Mouse (Mus musculus): ENCODE measurements at regions not wholly inside any gene's neighbourhood (a gene's known extent, or its start where the extent isn't known, plus 50 kb on each side); places are given as distances from the start of the nearest gene placed in this dataset.

DNA sequence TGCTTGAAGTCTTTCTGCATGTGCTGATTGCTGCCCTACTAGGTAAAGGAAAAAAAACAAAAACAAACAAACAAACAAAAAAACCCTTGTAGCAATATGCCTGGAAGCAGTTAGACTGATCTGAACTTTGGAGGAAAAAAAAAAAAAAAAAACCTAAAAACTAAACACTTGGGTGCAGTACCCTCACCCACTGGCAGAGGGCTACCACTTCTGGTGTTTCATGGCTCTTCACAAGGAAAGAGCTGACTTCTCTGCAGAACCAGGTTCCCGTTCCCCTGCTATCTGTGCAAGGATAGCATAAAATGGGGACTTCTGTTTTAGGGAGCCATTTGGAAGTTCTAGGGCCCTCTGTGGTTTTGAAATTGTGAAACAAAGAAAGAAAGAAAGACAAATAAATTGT lies 52.2 kb upstream of the Otud4 start:
- DNase-seq (ENCODE audit: low spot score): no peak

DNA sequence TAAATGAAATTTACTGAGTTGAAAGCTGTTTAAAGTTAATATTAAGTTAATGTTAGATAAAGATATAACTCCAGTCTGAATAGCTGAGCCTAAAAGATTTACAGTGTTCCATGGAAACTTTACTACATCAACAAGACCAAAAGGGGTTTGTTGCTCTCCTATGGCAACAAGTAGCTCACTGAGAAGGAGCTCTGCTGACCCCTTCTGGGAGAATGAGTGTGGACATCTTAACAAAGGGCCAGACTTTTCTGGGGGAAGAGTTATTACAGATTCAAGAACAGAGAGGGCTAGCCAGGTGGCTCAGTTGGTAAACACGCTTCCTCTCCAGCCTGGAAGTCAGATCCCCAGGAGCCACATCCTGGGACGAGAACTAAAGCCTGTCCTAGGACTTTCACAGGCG lies 54.5 kb upstream of the Otud4 start:
- DNase-seq (ENCODE audit: low spot score): peak; percentile 17

DNA sequence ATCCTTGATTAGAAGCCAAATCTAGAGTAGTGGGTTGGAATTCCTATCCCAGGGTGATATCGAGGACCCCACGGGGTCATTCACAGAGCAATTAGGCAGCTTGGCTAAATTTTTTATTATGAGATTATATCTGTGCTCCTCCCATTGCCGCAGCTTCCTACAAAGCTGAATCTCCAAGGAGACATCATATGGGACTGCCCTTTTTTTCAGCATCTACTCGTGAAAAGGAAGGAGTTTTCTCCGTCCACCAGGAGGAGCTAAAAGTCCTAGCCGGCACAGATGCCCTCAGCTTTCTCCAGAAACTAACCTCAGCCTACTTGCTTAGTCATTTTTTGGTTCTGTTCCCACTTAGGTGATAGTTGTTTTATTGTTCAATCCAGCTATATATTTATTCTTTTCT lies 56.1 kb upstream of the Otud4 start:
- DNase-seq (ENCODE audit: low spot score): no peak

DNA sequence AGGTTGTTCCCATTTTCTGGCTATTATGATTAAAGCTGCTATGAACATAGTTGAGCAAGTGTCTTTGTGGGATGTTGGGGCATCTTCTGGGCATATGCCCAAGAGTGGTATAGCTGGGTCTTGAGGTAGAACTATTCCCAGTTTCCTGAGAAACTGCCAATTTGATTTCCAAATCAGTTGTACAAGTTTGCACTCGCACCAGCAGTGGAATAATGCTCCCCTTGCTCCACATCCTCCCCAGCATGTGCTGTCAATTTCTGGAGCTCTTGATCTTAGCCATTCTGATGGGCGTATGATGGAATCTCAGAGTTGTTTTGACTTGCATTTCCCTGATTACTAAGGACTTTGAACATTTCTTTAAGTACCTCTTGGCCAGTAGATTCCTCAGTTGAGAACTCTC lies 57.2 kb upstream of the Otud4 start:
- no peak for DNase-seq (ENCODE audit: low spot score)

DNA sequence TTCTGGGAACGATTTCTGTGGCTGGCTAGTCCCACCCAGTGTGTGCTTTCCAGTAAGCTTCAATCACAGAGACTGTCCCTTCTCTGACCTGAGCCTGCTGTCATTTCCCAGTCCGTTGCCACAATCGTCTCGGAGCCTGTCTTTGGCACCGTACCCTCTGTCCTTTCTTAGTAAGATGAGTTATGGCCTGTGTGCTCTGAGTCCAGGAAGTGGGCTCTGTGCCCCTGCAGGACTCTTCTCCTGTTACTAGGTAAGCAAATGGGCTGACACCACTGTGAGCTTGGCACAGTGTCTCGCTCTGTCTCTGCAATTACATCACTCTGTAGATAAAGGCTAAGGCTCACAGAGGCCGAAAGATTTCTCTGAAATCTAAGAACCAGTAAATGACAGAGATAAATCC lies 63.3 kb upstream of the Otud4 start:
- no peak for DNase-seq (ENCODE audit: low spot score)

DNA sequence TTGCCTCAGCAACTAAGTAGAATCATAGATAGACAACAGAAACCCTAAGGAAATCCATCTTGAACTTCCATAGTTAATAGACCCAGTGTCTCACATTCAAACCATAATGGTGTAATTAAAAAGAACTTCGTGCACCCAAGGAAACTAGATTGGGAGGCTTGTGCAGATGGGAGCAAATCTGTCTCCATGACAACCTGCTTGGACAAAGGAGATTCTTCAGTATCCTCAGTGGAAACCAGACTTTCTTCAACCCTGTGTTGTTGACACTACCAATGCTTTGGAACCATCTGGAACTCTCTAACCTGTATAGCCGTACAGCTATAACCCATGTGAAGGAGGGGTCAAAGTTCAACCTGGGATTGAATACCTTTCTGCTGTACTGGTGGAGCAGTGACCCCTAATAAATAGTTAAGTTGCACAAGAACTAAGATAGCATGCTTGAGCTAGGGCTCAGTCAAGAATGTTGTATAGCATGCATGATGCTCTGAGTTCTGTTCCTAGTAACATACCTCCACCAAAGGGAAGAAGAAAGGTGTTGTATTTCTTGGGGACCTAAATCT lies 64.2 kb upstream of the Otud4 start:
- DNase-seq (ENCODE audit: low spot score): no peak

DNA sequence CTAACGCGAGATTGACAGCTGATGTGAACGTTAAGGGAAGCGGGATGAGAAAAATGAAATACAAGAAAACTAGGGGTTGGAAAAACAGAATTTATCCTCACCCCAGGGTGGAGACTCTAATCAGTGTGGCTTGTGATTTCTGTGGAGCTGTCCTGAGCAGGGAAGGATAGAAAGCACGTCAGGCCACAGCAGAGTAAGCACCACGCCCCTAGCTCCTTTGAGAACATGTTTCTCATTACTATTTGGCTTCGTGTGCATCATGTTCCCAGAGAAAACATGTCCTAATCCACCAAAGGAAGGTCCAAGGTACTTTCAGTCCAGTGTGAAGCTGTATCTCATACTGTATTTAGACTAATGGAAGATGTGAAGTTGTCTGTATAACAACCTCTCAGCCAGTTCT lies 65.9 kb upstream of the Otud4 start:
- DNase-seq (ENCODE audit: low spot score): no peak

DNA sequence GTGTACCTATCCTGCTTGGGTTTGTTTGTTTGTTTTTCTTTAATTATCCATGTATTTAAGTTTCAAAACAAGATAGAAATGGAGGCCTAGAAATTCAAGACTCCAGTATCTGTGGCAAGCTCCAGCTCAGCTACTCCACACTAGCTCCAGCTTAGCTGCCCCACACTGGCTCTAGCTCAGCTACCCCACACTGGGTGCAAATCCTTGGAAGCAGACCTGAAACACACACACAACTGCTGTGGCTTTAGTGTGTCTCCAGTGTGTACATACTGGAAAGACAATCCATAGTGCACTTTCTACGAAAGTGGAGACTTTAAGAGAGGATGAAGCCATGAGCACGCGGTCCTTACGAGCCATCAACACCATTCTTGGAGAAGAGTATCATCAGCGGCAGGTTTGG lies 66.9 kb upstream of the Otud4 start:
- DNase-seq (ENCODE audit: low spot score): no peak

DNA sequence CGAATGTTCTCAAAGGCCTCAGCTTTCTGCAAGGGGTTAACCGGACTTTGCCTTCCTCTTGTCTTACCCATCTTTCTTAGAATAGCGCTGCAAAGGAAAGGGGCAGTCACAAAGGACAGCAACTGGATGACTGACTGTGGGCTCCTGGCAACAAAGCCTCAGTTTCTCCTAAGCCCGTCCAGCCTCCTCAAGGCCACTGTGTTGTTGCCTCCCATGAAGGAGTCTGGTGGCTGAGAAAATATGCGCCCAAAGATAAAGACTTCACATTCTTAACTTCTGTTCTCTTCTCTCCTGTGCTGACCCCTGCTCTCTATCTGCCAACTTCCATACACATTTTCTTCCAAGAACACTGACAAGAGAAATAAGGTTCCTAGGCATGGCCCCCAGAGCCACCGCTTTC lies 76.3 kb upstream of the Otud4 start:
- DNase-seq (ENCODE audit: low spot score): no peak

DNA sequence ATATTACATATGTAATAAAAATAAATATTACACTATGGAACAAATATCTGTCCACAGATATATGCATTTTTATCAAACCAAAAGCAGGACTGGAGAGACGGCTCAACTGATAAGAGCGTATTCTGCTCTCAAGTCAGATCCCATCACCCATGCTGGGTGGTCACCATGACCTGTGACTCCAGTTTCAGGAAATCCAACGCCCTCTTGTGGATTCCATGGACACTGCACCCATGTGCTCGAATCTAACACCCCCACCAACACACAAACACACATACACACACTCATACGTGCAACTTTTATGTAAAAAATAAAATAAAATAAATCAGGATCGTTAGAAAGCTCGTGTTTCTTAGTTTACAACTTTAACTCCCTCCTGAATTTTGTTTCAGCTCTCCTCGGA lies 76.7 kb upstream of the Otud4 start:
- DNase-seq (ENCODE audit: low spot score): no peak

DNA sequence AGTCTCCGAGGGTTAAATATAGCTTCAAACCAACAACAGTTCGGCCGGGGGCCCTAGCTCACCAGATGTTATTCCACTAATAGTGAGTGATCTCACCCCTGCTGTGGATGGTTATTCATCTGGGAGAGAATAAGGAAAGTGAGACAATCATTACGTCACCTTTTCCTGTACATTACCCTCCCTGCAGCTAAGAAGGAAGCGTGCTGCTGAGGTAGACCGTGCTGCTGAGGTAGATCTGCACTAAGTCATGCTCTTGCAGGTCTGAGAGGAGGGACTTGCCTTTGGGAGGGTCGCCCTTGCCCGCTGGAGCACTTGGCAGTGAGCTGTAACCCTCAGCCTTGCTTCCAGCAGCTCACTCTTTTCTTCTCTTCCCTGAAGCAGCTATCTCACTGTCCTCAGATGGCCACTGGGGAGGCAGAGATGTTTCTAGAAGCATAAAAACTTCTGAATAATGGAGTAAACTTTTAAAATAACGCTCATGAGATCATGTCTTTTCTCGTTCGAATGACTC lies 77.3 kb upstream of the Otud4 start:
- no peak for DNase-seq (ENCODE audit: low spot score)

DNA sequence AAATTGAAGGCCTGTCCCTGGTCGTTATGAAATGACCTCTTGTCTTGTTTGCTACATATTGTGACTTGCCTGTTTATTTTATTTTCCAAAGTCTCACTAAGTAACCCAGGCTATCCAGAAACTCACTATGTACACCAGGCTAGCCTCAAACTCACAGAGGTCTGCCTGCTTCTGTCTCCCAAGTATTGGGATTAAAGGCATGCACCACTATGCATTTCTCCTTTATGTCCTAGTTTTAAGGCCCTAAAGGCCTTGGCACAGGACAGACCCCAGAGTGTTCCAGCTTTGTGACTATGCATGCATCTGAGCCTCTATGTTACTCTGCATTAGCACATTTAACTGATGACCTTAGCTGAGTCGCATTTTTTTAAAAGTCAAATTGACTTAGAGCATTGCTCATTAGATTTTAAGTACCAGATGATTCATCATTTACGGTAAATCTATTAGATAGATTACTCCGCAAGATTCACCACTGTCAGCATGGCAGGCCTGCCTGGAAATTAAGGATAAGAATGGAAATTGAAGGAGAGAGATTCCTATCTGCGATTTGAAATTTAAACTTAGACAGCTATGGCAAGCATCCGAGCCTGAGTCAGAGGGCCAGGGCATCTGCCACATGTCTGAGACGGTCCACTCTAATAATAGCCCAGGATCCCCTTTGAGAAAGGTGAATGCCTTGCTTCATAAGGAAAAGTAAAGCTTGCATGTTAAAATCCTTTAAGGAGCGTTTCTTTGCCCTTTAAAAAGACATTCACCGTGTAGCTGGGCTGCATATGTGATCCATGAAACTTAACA lies 78.0 kb upstream of the Otud4 start:
- no peak for DNase-seq (ENCODE audit: low spot score)

DNA sequence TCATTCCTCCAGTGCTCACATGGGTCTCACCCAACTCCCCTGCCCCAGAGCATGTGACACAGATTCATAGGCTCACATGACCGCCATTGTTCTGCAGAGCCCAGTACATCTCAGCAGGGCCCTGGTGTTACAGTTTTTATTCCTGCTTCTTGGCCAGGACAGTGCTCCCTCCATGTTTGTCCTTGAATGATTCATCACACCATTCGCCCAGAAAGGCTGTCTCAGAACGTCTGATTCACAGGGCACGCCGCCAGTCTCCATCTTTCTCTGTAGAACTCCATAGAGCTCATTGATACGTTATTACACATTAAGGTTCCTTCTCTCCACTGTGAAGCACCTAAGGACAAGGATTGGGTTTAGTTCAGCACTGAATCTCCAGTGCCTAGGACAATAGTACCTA lies 79.9 kb upstream of the Otud4 start:
- DNase-seq (ENCODE audit: low spot score): peak; percentile 19

DNA sequence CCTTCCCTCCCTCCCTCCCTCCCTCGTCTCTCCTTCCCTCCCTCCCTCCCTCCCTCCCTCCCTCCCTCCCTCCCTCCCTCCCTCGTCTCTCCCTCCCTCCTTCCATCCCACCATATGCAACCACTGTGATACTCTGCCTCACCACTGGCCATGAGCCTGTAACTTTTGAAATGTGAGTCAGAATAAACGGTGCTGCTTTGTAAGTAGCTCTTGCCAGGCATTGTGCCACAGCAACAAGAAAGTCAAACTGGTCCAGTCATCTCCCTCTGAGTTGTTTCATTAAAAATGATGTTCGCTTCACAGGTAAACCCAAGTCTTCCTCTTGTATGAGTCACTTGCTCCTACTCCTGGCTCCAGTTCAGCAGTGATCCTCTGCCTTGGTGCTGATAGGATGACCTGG lies 85.1 kb upstream of the Otud4 start:
- DNase-seq (ENCODE audit: low spot score): no peak

DNA sequence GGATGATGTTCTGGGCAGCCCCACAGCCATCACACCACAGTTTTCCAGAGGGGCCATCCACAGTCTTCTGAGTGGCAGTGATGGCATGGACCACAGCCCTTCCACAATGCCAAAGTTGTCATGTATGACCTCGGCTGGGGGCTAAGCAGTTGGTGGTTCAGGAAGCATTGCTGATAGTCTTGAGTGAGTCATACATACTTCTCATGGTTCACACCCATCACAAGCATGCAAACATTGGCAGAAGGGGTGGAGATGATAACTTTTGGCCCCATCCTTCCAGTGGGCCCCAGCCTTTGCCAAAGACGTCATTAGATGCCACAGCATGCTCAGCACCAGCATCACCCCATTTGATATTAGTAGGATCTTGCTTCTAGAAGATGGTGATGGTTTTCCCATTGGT lies 89.3 kb upstream of the Otud4 start:
- no peak for DNase-seq (ENCODE audit: low spot score)

DNA sequence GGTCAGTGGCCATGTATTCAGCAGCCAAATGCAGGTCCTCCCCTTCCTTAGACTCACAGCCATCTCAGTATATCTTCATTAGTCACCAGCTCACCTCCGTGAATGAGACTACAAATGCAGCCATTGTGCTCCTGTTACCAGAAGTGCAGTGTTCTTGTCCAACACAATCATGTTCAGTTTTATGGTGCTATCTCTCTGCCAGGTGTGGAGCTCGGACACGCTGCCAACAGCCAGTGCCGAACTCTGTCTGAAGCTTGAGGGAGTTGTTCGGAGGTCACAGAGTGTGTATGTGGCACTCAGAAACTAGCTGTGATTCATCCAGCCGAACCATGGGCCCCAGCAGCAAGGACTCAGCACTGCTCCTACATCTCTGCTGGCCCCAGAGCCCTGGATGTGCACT lies 91.3 kb upstream of the Otud4 start:
- no peak for DNase-seq (ENCODE audit: low spot score)

DNA sequence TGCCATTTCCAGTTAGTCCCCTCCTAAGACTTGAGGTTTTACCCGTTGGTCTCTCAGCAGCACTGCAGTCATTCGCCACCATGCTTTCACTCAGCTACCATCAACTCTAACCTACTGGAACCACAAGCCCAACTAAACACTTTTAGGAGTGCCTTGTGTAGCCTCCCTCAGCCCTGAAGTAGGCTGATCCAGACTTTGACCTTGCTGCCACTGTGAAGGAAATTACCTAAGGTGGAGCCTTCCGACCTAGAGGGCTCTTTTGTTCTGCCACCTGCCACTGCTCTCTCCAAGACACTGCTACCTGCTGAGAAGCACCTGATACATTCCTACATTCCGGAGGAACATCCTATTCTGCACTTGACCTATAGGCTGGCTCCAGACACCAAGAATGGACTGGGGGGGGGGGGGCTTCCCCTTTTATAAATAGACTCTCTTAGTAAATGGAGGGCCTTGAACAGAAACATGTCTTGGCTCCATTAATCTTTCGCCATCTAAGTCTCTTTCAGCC lies 93.5 kb upstream of the Otud4 start:
- DNase-seq (ENCODE audit: low spot score): no peak

DNA sequence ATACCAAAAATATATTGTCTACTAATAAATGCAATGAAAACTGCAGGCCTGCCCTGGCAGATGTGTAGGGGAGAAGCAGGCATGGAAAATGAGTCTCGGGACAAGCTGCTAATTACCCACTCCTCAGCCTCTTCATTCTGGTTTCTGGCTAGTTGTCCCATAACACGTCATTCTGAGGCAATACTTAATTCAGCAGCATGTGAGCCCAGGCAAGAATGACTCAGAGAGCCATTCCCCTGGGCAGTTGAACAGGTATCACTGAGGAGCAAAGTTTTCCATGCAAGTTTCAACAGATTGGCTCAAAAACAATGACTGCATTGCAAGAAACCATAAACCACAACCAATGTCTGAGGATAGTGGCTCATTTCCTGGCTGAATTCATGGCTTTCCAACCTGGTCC lies 97.0 kb upstream of the Otud4 start:
- no peak for DNase-seq (ENCODE audit: low spot score)

DNA sequence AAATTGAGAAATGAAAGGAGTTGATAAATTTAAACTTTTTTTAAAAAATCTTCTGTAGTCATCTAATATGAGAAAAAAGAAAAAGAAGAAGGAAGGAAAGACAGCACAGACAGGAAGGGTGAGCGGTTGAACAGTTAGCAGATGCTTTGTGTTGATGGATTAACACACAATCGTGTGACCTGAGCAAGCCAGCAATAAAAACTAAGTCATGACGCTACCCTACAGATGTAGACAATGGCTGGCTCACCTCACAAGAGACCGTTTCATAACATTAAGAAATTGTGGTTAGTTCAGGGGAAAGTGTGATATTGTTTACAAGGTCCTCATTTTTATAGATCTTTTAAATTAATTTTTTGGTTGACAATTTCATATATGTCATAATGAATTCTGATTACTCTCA lies 99.4 kb upstream of the Otud4 start:
- no peak for DNase-seq (ENCODE audit: low spot score)

DNA sequence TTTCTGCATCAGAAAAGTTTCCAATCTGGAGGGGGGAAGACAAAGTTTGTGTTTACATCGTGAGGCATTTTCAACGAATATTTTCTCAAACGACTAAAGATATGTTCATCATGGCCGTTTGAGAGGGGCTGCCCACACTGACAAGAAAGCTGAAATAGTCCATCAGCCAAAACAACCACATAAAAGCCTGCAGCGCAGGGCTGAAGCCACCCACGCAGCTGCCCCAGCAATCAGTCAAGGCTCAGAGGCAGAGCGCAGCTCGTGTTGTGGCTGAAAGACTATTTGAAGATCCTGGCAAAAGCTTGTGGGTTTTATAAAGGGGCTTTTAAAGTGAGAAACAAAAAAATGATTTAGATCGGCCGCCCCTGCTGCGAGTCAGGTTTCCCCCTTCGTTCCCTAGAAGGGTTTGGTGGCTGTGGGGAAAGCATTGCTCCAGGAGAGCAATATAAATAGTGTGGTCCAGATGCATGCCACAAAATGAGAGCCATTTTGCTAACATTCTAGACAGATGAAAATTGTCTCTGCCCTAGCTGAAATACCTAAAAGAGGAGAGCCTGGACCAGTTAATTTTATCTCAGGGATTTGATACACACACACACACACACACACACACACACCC lies 105.0 kb upstream of the Otud4 start:
- DNase-seq (ENCODE audit: low spot score): peak; percentile 40

DNA sequence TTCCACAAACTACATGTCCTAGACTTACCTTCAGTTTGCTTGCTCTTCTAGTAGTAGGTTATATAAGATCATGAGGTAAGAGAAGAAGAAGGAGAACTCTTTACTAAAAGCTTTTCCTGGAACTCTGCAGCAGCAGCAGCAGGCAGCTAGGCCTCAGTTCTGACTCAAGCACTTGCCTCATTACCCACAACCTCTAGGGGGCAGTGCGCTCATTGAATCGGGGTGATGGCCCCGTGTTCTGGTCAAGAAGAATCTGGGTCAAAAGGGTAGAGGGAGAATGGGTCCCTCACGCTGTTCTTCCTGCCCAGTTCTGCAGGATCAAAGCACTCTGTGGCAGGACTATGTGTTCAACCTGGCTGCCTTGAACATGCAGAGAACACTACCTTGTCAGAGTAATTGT lies 109.9 kb upstream of the Otud4 start:
- no peak for DNase-seq (ENCODE audit: low spot score)

DNA sequence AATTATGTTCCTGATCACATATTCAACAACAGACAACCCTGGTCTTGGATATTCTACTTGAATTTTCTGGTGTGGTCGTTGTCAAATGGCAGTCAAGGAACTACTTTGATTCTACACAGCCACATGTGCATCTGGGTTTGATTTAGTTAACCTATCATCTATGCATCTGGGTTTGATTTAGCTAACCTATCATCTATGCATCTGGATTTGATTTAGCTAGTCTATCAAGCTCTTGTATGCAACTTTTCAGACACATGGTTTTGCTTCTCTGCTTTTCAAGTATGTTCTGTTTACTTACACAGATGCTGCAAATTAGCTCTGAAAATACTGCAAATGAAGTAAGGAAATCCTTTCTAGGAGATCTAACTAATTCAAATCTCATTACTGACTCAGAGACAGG lies 117.4 kb upstream of the Otud4 start:
- no peak for DNase-seq (ENCODE audit: low spot score)

DNA sequence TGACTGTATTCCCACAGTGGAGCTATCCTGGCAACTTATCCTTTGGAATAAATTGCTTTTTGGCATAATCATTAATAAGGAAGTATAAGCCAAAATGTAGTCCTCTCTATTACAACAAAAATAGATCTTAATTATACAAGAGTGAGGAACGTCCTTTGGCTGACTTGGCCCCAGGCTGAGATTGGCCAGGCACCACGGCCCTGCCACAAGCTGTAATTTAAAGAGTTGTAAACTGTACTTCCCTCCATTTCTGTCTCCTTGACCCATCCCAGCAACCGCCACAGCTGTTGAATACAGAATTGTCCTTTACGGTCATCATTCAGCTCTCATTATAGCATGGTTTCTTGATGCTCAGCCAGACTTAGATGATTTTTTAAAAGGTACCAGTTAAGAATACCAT lies 119.6 kb upstream of the Smad1 start:
- DNase-seq (ENCODE audit: low spot score): no peak

All from ovary, adult 18-20 months (tissue).